Comparison of ENCODE assay signal across 22 mouse cellular contexts in the genomic region with DNA sequence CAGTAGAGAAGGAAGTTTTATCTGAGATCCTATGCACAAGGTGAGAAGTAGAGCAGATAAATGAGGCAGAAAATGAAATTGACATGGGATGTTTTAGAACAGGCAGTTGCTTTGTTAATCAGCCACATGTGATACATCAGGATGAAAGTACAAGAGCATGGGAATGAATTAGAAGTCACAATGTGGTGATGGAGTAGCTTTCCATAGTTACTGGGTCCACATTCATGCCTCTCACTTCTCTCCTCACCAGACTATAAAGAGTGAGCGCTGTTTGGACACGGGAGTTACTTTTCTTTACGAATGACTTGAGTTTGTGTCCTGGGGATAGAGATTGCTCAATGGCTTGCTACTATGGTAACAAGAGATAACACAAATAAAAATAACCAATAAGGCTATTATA.
"Had no signal": no experiment of that assay in that cellular context is flagged by ENCODE, and none has a peak within 500 bp of the region (broad histone marks: within the 10 kb centered on the region; RNA-seq: fewer than 3 reads in every experiment).

No protein-coding gene starts in this region.

- H3K4me3 ChIP-seq: liver, embryonic 15.5 days; lung, embryonic 15.5 days; megakaryocyte, embryonic 14.5 days; midbrain, embryonic 10.5 days; midbrain, embryonic 12.5 days; myocyte; neural tube, embryonic 12.5 days had no signal

- DNase-seq: liver, postnatal 0 days; lung, adult 2 months; lung, postnatal 14 days; lung, postnatal 36 days; midbrain, embryonic 14.5 days; right cerebral cortex, adult 18-20 months; right cerebral cortex, postnatal 25 days; right cerebral cortex, postnatal 4 days; spleen, adult 18-20 months; thymus, adult 18-20 months; thymus, postnatal 14 days; thymus, postnatal 36 days had no signal

- ATAC-seq: liver, postnatal 0 days; lung, postnatal 0 days; midbrain, embryonic 16.5 days had no signal

- H3K36me3 ChIP-seq: liver, embryonic 15.5 days; lung, embryonic 15.5 days; midbrain, embryonic 10.5 days; midbrain, embryonic 12.5 days; neural tube, embryonic 12.5 days had no signal

- H3K27ac ChIP-seq: liver, embryonic 15.5 days; lung, embryonic 15.5 days; macrophage; midbrain, embryonic 10.5 days; midbrain, embryonic 12.5 days; neural tube, embryonic 12.5 days had no signal

- H3K9ac ChIP-seq: liver, embryonic 15.5 days; liver, postnatal 0 days; lung, embryonic 15.5 days; midbrain, embryonic 12.5 days; neural tube, embryonic 12.5 days had no signal

- H3K4me1 ChIP-seq: liver, embryonic 15.5 days; lung, embryonic 15.5 days; megakaryocyte, embryonic 14.5 days; midbrain, embryonic 10.5 days; midbrain, embryonic 12.5 days; neural tube, embryonic 12.5 days had no signal

- H3K9me3 ChIP-seq: liver, embryonic 15.5 days; lung, embryonic 15.5 days; megakaryocyte, embryonic 14.5 days; midbrain, embryonic 10.5 days; midbrain, embryonic 12.5 days; neural tube, embryonic 12.5 days had no signal

- H3K27me3 ChIP-seq: liver, embryonic 15.5 days; lung, embryonic 15.5 days; megakaryocyte, embryonic 14.5 days; midbrain, embryonic 12.5 days; neural tube, embryonic 12.5 days had no signal

- H3K4me2 ChIP-seq: liver, embryonic 15.5 days; lung, embryonic 15.5 days; midbrain, embryonic 12.5 days; neural tube, embryonic 12.5 days had no signal
